Mouse (Mus musculus) thymus, adult 2 months (tissue): ENCODE data around the gene Zar1l. TPM values are rescaled to one million over a fixed set of nuclear protein-coding genes. Genes with fewer than 3 reads are reported as not detected.
"Not testable (repeated sequence)": the region's sequence is repeated elsewhere in the genome, so short reads cannot be mapped to it uniquely, and the experiment has no call there.

Experiments used
- DNase-seq: peaks from one replicate; pipeline ENCODE4 v3.0.0; 2021
- H3K27ac ChIP-seq: fragments of 200-500 bp; 2 replicates; pipeline ENCODE4 v1.5.1; 2012; ENCODE audit warnings: low read length, control low read depth; ENCODE audit not compliant: control insufficient read depth, insufficient read depth
- H3K27me3 ChIP-seq: fragments of 200-500 bp; 2 replicates; pipeline ENCODE4 v1.6.1; 2012; ENCODE audit warnings: mild to moderate bottlenecking, low read length, moderate library complexity, mixed read lengths; ENCODE audit not compliant: control insufficient read depth, insufficient read depth
- H3K36me3 ChIP-seq: fragments of 200-500 bp; 2 replicates; pipeline ENCODE4 v1.6.1; 2012; ENCODE audit warnings: mild to moderate bottlenecking, low read length, moderate library complexity; ENCODE audit not compliant: control insufficient read depth, insufficient read depth
- H3K4me1 ChIP-seq: fragments of 200-500 bp; replicated peaks from 2 replicates; pipeline ENCODE4 v1.6.1; 2012; ENCODE audit warnings: low read length; ENCODE audit not compliant: control insufficient read depth, insufficient read depth
- H3K4me3 ChIP-seq: fragments of 200-500 bp; 2 replicates; pipeline ENCODE4 v1.5.1; 2012; ENCODE audit warnings: mild to moderate bottlenecking, low read length, control low read depth, moderate library complexity; ENCODE audit not compliant: control insufficient read depth, insufficient read depth
- CTCF ChIP-seq: fragments of 200-500 bp; IDR thresholded peaks from 2 replicates; pipeline ENCODE4 v1.5.1; 2012; ENCODE audit warnings: mild to moderate bottlenecking, control low read depth, low read length, moderate library complexity, borderline replicate concordance; ENCODE audit not compliant: control insufficient read depth, poor library complexity, insufficient read depth; ENCODE audit errors: extremely low read depth
- POLR2A ChIP-seq: fragments of 200-500 bp; IDR thresholded peaks from 2 replicates; pipeline ENCODE4 v1.6.1; 2012; ENCODE audit warnings: mild to moderate bottlenecking, low read length, control low read depth, moderate library complexity; ENCODE audit not compliant: control insufficient read depth, poor library complexity, insufficient read depth; ENCODE audit errors: extremely low read depth
- whole genome bisulfite sequencing: fragments of 180-500 bp; shearing (Covaris S2); methylation state at CpG from one replicate; pipeline ENCODE4 v1.1.7; 2018; 5-methylcytosine and 5-hydroxymethylcytosine counted together
- polyA plus RNA-seq: library from polyadenylated mRNA; depleted of rRNA; stranded (reverse); fragments of >200 nt; gene quantifications from 2 replicates; pipeline ENCODE4 v1.2.3, GENCODE M21; 2012

Zar1l gene
- polyA plus RNA-seq, 1 experiment: not detected

GRCm38 (mm10) chr5:150521937-150522866 lies 4.2 kb upstream of the Zar1l start, which contains the start of gene Brca2:
Gene Brca2 (plus strand): TSS chr5:150522630.
- H3K27ac ChIP-seq: no peak within 1 kb of the TSS
- TF ChIP-seq CTCF (peak; percentile 38; the same call in 1 of the 2 replicates), POLR2A (peak; percentile 76)
- peak; percentile 92 for DNase-seq
- no peaks in the 10 kb centered on the region for H3K27me3 ChIP-seq
- no peaks in the 10 kb centered on the region for H3K4me1 ChIP-seq
- 4% methylated on average over 63 of the region's 63 CpGs for WGBS
- H3K36me3 ChIP-seq: no peaks in the 10 kb centered on the region
- H3K4me3 ChIP-seq: peak within 1 kb of the TSS; percentile 87

GRCm38 (mm10) chr5:150519551-150519950 lies 1.6 kb upstream of the Zar1l start:
- peak; percentile 3 for DNase-seq
- TF ChIP-seq POLR2A (no peak), CTCF (no peak)
- H3K36me3 ChIP-seq: no peaks in the 10 kb centered on the region

GRCm38 (mm10) chr5:150514027-150514426 lies 3.9 kb downstream of the Zar1l start:
- no peaks in the 10 kb centered on the region for H3K27me3 ChIP-seq
- WGBS: 94% methylated on average over 1 of the region's 1 CpGs
- no peak overlapping the region for H3K27ac ChIP-seq
- no peaks in the 10 kb centered on the region for H3K36me3 ChIP-seq
- no peaks in the 10 kb centered on the region for H3K4me1 ChIP-seq
- no peak for DNase-seq
- TF ChIP-seq POLR2A: no peak
- TF ChIP-seq CTCF: no peak
- no peak overlapping the region for H3K4me3 ChIP-seq

More at GRCm38 (mm10) chr5:150519551-150519950, 1.6 kb upstream of the Zar1l start:
- no peaks in the 10 kb centered on the region for H3K4me1 ChIP-seq
- no peaks in the 10 kb centered on the region for H3K27me3 ChIP-seq
- H3K27ac ChIP-seq: no peak overlapping the region
- 94% methylated on average over 1 of the region's 1 CpGs for WGBS
- H3K4me3 ChIP-seq: no peak overlapping the region

GRCm38 (mm10) chr5:150513264-150513663 lies 4.7 kb downstream of the Zar1l start:
- no peak for TF ChIP-seq CTCF
- no peak for TF ChIP-seq POLR2A
- Histone ChIP-seq H3K4me3 (no peak overlapping the region), H3K36me3 (no peaks in the 10 kb centered on the region), H3K27me3 (no peaks in the 10 kb centered on the region), H3K27ac (no peak overlapping the region), H3K4me1 (no peaks in the 10 kb centered on the region)
- DNase-seq: no peak
- whole genome bisulfite sequencing: 94% methylated on average over 4 of the region's 4 CpGs

- Histone ChIP-seq H3K27me3 (no peaks in the 10 kb centered on the region), H3K27ac (no peak overlapping the region), H3K4me1 (no peaks in the 10 kb centered on the region), H3K36me3 (no peaks in the 10 kb centered on the region), H3K4me3 (no peak overlapping the region)
- TF ChIP-seq POLR2A: no peak
- no peak for TF ChIP-seq CTCF
- WGBS: 76% methylated on average over 6 of the region's 6 CpGs
- DNase-seq: no peak
These were observed 7.3 kb downstream of the Zar1l start for GRCm38 (mm10) chr5:150510451-150511225.

- Histone ChIP-seq H3K4me1 (no peaks in the 10 kb centered on the region), H3K27me3 (no peaks in the 10 kb centered on the region), H3K4me3 (no peak overlapping the region), H3K27ac (no peak overlapping the region), H3K36me3 (no peaks in the 10 kb centered on the region)
- no peak for TF ChIP-seq POLR2A
- peak; percentile 50; the same call in 1 of the 2 replicates for TF ChIP-seq CTCF
- 77% methylated on average over 6 of the region's 6 CpGs for WGBS
- DNase-seq: peak; percentile 43
These were observed 22.2 kb downstream of the Zar1l start for GRCm38 (mm10) chr5:150495792-150496191.

GRCm38 (mm10) chr5:150491573-150492173 lies 26.3 kb downstream of the Zar1l start:
- not testable (repeated sequence) for H3K27ac ChIP-seq, H3K36me3 ChIP-seq, H3K4me3 ChIP-seq, H3K27me3 ChIP-seq, H3K4me1 ChIP-seq, DNase-seq
- WGBS: 98% methylated on average over 4 of the region's 4 CpGs
